Mouse (Mus musculus): Measurements from ENCODE around the gene Cyp4f14.
A peak's percentile ranks its signal among the peaks of the same experiment; 100 is the strongest.
"Not testable (repeated sequence)": the region's sequence is repeated elsewhere in the genome, so short reads cannot be mapped to it uniquely, and the experiment has no call there.

Cyp4f14 gene

DNA sequence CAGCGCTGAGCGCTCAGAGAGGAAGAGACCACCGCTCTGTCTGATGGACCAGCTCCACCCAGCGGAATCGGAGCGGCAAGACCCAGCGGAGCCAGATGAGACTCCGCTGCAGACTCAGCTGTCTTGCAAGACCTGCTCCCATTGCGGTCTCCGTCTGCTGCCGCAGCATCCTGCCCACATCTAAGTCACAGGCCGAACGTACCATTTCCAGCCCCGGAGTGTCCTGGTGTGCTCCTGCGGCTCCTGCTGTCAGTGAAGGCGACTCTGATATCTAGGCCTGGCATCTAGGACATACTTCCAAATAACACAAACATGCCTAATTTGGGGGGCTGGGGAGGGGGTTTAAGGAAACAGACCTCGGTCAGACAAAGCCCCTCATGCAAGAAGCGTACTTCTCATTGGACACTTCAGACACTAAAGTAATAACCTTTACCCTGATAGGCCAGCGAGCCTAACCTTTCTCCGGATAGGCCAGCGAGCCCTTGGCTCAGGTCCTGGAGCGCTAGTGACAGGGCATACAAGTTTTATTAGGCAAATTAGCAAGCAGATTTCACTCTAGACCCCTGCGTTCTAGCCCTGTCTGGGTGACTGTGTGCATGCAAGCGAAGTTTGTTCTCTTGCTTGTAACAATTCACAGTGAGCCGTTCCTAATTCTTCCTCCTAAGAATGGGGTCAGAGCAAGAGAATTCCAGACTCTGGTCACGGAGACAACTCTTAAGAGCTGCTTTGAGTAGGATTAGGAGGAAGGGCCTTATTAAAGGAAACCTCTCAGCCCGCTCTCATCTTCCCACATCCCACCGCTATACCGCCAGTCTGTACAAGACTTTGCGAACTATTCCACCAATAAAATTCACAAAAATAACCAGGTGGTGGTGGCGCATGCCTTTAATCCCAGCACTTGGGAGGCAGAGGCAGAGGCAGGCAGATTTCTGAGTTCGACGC is 25.6 kb downstream of the Cyp4f14 start, which contains the start of gene Zfp870:
Gene Zfp870, minus strand, starts transcription at position 404 of the 942 bp plus-strand sequence.
- DNase-seq: peak; percentile 69

DNA sequence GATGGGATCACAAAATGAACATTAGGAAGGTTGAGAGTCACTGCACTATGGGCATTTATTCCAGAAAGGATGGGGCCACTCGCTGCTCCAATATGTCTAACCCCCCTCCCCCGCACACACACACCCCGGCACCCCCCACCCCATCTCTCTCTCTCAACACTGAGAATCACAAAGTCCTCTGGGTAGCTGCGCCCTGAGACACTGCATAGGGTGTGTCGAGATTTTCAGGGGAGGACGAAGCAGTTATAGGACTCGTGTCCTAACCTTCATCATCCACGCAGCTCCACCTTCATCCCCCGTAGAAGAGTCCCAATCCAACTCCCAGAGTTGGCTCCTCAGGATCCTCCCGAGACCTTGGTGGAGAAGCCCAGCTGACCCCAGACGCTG is 26.3 kb downstream of the Cyp4f14 start:
- DNase-seq: no peak

DNA sequence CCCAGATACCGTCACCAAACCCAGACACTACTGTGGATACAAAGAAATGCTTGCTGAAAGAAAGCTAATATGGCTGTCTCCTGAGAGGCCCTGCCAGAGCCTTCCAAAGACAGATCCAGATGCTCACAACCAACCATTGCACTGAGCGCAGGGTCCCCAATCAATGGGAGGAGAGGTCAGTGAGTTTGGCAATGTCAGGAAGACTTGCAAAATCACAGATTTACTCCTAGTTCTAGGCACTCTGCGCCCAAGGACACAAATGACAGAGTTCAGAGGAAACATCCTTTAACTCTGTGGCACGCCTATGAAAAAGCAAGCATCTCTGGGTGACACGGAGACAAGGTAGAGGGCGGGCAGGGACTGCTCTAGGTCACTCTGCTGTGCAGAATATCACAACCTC is 27.5 kb downstream of the Cyp4f14 start:
- DNase-seq: no peak

GRCm38 (mm10) chr17:32880320-32881218 is 36.6 kb downstream of the Cyp4f14 start:
- DNase-seq: no peak

DNA sequence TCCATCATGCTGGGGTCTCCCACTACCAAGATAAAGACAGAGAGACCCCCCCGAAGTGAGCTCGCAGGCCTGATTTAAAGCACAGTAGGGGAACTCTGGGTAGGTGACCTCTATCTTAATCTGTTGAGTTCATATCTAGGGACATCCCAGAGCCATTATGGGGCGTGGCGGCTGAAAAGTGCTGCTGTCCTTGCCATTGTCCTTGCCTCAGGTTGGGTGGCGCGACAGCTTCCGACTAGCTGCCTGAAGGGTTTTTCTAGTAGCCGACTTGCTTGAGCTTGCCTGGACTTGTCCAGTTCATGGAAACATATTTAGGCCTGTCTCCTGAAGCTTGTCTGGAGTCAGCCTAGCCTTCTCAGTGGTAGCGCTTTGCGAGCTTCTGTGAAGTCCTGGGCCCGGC is 38.4 kb downstream of the Cyp4f14 start:
- no peak for DNase-seq

DNA sequence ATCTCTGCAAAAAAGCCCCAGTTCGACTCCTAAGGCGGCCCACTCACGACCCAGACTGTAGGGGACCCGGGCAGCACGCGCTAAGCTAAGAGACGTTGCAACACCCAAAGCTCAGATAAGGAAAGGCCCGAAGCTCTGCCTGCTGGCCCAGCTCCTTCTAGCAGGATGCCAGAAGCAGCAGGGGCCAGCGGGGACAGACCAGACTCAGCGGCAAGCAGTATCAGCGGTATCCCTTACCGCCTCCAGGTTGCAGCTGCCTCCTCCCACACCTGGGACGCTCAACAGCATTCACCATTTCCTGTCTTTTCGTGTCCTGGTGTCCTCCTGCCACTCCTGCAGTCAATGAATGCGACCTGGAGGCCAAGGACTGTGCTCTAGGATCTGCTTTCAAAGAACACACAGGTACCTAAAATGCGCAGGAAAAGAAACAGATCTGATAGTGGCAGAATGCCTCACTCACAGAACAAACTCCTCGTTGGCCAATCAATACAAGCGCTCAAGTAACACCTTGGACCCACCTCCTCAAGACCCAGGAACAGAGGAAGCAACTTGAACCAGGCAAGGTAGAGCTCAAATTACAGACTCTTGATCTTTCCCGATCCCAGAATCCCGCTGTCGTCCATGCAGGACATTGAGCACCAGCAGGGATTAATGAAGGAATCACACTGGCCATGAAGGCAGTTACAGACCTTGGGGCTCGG is 39.5 kb downstream of the Cyp4f14 start:
- DNase-seq: no peak

DNA sequence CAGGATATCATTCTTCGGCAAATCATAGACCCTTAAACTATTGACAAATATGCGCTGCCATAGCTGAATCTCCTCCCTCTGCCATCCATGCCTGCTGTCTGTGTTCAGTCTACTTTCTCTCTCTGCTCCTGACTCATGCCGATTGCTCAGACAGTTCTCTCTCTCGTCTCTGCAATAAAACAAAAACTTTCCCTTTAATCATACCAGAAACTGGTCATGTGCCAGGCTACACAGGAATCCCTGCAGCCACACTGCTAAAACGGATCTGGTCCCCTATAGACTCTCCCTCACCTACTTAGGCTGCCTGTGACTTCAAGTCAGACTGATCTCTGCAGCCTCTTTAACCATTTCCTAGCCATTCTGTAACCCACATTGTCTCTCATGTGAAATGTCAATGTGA is 44.4 kb downstream of the Cyp4f14 start:
- DNase-seq: no peak

DNA sequence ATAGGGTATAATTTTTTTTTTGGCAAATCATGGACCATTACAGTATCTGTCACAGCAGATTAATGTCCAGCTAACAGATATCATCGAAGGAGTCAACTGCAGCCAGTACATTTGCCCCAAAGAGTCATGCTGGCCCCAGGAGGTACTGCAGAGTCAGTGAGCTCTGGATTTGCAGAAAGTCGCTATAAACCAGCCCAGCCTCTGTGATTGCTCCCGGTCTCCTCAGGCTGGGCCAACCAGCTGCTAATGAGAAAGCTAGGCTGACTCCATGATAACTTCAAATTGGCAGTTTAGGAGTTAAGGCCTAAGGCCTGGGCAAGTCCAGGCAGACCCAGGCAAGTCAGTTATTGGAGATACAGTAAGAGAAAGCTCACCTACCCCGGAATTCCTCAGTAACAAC is 45.1 kb downstream of the Cyp4f14 start:
- DNase-seq: no peak

DNA sequence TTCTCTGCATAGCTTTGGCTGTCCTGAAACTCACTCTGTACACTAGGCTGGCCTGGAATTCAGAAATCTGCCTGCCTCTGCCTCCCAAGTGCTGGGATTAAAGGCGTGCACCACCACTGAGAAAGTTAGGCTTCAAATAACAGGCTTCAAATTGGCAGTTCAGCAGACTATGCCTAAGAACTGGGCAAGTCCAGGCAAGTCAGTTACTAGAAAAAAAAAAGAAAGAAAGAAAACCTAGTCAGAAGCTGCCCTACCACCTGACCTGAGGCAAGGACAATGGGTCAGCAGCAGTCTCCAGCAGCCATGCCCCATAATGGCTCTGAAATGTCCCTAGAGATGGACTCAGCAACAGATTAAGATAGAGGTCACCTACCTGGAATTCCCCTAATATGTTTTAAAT is 45.7 kb downstream of the Cyp4f14 start:
- no peak for DNase-seq

DNA sequence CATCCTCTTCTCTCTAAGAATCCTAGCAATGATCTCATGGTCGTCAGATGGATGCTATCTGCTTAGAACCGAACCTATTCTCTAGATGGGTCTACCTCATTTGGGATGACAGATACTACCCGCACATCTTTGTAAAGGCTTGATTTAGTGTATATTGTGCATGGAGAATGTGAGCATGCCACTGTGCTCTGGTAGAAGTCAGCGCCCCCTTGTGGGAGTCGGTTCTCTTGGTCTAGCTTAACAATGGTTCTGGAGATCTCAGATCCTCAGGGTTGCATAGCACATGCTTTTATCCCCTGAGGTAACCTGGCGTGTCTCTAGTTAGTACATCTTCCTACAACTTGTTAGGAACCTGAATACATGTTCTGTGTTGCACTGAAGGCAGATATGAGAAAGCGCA is 49.9 kb downstream of the Cyp4f14 start:
- not testable (repeated sequence) for DNase-seq

GRCm38 (mm10) chr17:32856713-32857112 is 60.4 kb downstream of the Cyp4f14 start:
- not testable (repeated sequence) for DNase-seq
